Mouse (Mus musculus) bone marrow macrophage, adult 2 months (primary cell): ENCODE measurements around the gene Ankrd6. TPM values are rescaled to one million over a fixed set of nuclear protein-coding genes. Genes with fewer than 3 reads are reported as not detected.

Experiments
- H3K27ac ChIP-seq: 2 replicates; pipeline ENCODE4 v1.5.1; 2012; ENCODE audit warnings: low read depth, low read length; ENCODE audit not compliant: insufficient read depth
- H3K4me1 ChIP-seq: 2 replicates; pipeline ENCODE4 v1.6.1; 2012; ENCODE audit warnings: low read length; ENCODE audit not compliant: control insufficient read depth, insufficient read depth
- H3K4me3 ChIP-seq: 2 replicates; pipeline ENCODE4 v1.5.1; 2012; ENCODE audit warnings: mild to moderate bottlenecking, low read length, moderate library complexity; ENCODE audit not compliant: insufficient read depth
- CTCF ChIP-seq: IDR thresholded peaks from 2 replicates; pipeline ENCODE4 v1.5.1; 2012; ENCODE audit warnings: low read depth, mild to moderate bottlenecking, low read length, moderate library complexity
- POLR2A ChIP-seq: IDR thresholded peaks from 2 replicates; pipeline ENCODE4 v1.6.1; 2012; ENCODE audit warnings: mild to moderate bottlenecking, low read depth, low read length, borderline replicate concordance
- polyA plus RNA-seq: library from polyadenylated mRNA; stranded (reverse); fragments of >200 nt; gene quantifications from 2 replicates; pipeline ENCODE4 v1.2.4, GENCODE M21; 2012; ENCODE audit not compliant: missing spikeins, insufficient read depth, insufficient read length

Gene Ankrd6
- polyA plus RNA-seq, 1 experiment: 0.16 TPM

- H3K4me3 ChIP-seq: no peak overlapping the region
- H3K4me1 ChIP-seq: no peaks in the 10 kb centered on the region
- TF ChIP-seq CTCF (no peak), POLR2A (no peak)
- H3K27ac ChIP-seq: no peak overlapping the region
These were observed 64.2 kb downstream of the Ankrd6 start for GRCm38 (mm10) chr4:32886479-32886878.

DNA sequence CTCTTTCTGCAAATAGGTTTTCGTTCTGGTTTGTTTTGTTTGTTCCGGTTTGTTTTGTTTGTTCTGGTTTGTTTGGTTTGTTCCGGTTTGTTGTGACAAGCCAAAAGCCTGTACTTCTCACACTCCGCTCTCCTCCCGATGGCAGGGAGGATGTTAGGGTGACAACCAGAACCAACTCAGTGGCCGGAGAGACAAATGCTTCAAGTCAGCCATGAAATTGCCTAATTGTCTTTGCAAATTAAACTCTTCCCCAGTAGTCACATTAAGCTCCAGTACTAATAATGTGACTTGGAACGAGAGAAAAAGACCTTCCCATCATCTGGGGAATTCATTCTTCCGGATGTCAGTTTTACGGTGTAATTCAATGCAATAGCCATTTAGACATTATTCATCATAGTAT, 66.0 kb downstream of the Ankrd6 start:
- Histone ChIP-seq H3K4me1 (no peaks in the 10 kb centered on the region), H3K4me3 (no peak overlapping the region), H3K27ac (no peak overlapping the region)
- TF ChIP-seq POLR2A (no peak), CTCF (no peak)

GRCm38 (mm10) chr4:32881001-32881400, 69.6 kb downstream of the Ankrd6 start:
- Histone ChIP-seq H3K4me1 (no peaks in the 10 kb centered on the region), H3K27ac (no peak overlapping the region), H3K4me3 (no peak overlapping the region)
- TF ChIP-seq CTCF: no peak
- no peak for TF ChIP-seq POLR2A

DNA sequence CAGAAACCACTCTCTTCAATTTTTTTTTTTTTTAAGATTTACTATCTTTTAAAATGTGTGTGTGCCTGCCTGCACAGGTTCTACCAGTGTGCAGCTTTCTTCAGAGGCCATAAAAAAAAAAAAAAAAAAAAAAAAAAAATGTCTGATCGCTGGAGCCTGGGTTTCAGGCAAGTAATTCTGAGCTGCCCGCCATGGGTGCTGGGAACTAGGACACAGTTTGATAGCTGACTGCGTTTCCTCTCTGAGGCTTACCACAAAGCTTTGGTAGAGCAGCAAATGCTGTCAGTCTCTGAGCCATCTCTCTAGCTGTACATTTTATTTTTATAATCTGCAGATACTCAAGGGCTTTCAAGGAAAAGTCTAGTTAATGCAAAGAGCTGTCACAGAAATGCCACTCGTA, 76.0 kb downstream of the Ankrd6 start:
- Histone ChIP-seq H3K4me3 (no peak overlapping the region), H3K27ac (no peak overlapping the region), H3K4me1 (peaks cover 7% of the 10 kb centered on the region)
- TF ChIP-seq CTCF (no peak), POLR2A (no peak)

- no peak overlapping the region for H3K4me3 ChIP-seq
- H3K27ac ChIP-seq: no peak overlapping the region
- no peak for TF ChIP-seq POLR2A
- TF ChIP-seq CTCF: no peak
- peaks cover 7% of the 10 kb centered on the region for H3K4me1 ChIP-seq
These were observed 78.4 kb downstream of the Ankrd6 start for GRCm38 (mm10) chr4:32872189-32872749.

GRCm38 (mm10) chr4:32869370-32869769, 81.3 kb downstream of the Ankrd6 start:
- H3K27ac ChIP-seq: no peak overlapping the region
- TF ChIP-seq POLR2A (no peak), CTCF (no peak)
- no peak overlapping the region for H3K4me3 ChIP-seq
- H3K4me1 ChIP-seq: peaks cover 7% of the 10 kb centered on the region

- no peak for TF ChIP-seq POLR2A
- no peak for TF ChIP-seq CTCF
- Histone ChIP-seq H3K4me1 (peaks cover 7% of the 10 kb centered on the region), H3K4me3 (no peak overlapping the region), H3K27ac (no peak overlapping the region)
These were observed 81.8 kb downstream of the Ankrd6 start for GRCm38 (mm10) chr4:32868858-32869257.

DNA sequence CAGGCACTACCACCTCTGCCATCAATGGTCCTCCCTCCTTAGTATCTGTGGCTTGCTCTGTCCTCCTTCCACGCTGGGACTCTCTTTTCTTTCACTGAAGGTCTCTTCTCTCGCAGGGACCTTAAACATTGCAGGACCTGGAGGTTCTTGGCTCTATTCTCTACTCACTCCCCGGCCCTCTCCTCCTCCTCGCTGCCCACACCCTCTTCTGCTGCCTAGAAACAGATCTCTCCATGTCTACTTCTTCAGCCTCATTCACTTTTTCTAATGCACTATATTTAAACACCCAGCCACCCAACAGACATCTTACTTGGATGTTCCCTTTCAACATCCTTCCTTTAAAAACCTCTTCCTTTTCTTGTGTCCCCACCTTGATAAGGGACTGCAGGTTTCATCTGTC, 82.2 kb downstream of the Ankrd6 start:
- TF ChIP-seq CTCF (no peak), POLR2A (no peak)
- no peak overlapping the region for H3K4me3 ChIP-seq

GRCm38 (mm10) chr4:32867460-32867859, 83.2 kb downstream of the Ankrd6 start:
- no peak for TF ChIP-seq POLR2A
- peak; percentile 25; the same call in 1 of the 2 replicates for TF ChIP-seq CTCF
- peaks cover 6% of the 10 kb centered on the region for H3K4me1 ChIP-seq

More for the DNA sequence above, 82.2 kb downstream of the Ankrd6 start:
- no peak overlapping the region for H3K27ac ChIP-seq
- H3K4me1 ChIP-seq: peaks cover 7% of the 10 kb centered on the region

DNA sequence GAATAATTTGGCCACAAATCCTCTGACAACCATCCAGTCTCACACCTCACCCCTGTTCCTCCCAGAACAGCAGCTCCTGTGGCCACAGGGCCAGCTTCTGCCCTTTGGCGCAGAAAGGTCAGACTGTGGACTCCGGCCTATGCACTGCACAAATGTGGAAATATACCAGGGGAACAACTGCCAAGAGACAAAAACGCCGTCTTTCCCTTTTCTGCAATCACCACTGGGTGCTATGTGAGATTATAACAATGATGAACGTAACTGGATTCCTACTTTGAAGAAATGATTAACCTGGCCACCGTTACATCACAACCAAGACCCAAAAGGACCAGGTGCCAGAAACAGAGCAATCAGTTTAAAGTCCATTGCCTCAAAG, 85.8 kb downstream of the Ankrd6 start:
- no peak overlapping the region for H3K4me3 ChIP-seq
- H3K4me1 ChIP-seq: no peaks in the 10 kb centered on the region
- H3K27ac ChIP-seq: no peak overlapping the region
- no peak for TF ChIP-seq POLR2A
- no peak for TF ChIP-seq CTCF

More at GRCm38 (mm10) chr4:32867460-32867859, 83.2 kb downstream of the Ankrd6 start:
- Histone ChIP-seq H3K27ac (no peak overlapping the region), H3K4me3 (no peak overlapping the region)
